Mouse (Mus musculus) stomach, postnatal 0 days (tissue): ENCODE measurements around the gene Fam69a. TPM values are rescaled to one million over a fixed set of nuclear protein-coding genes. Genes with fewer than 3 reads are reported as not detected.

Experiments
- ATAC-seq: fragments of 200-750 bp; cut with Nextera tagmentation; 2 replicates; pipeline ENCODE4 v1.8.0; 2017; ENCODE audit not compliant: low FRiP score, low TSS enrichment
- DNase-seq: peaks from one replicate; pipeline ENCODE4 v3.0.0-alpha.2; 2016; ENCODE audit warnings: low spot score
- H3K27ac ChIP-seq: fragments of 300-500 bp; sonication (generic); replicated peaks from 2 replicates; pipeline ENCODE4 v1.5.1; 2014; ENCODE audit warnings: mild to moderate bottlenecking, control low read depth
- H3K27me3 ChIP-seq: fragments of 300-500 bp; sonication (generic); 2 replicates; pipeline ENCODE4 v1.6.1; 2014; ENCODE audit warnings: low read length; ENCODE audit not compliant: control insufficient read depth, insufficient read depth
- H3K36me3 ChIP-seq: fragments of 300-500 bp; sonication (generic); 2 replicates; pipeline ENCODE4 v1.6.1; 2014; ENCODE audit warnings: low read length, mixed read lengths; ENCODE audit not compliant: control insufficient read depth, insufficient read depth
- H3K4me1 ChIP-seq: fragments of 300-500 bp; sonication (generic); replicated peaks from 2 replicates; pipeline ENCODE4 v1.6.1; 2014; ENCODE audit warnings: antibody characterized with exemption; ENCODE audit not compliant: control insufficient read depth, insufficient read depth
- H3K4me2 ChIP-seq: fragments of 300-500 bp; sonication (generic); replicated peaks from 2 replicates; pipeline ENCODE4 v1.6.1; 2014; ENCODE audit warnings: low read depth, mild to moderate bottlenecking, control low read depth, moderate library complexity
- H3K4me3 ChIP-seq: fragments of 300-500 bp; sonication (generic); 2 replicates; pipeline ENCODE4 v1.5.1; 2014; ENCODE audit warnings: low read depth, low read length, control low read depth
- H3K9ac ChIP-seq: fragments of 300-500 bp; sonication (generic); 2 replicates; pipeline ENCODE4 v1.6.1; 2014; ENCODE audit warnings: mild to moderate bottlenecking, low read length, control low read depth, mixed read lengths
- H3K9me3 ChIP-seq: fragments of 300-500 bp; sonication (generic); 2 replicates; pipeline ENCODE4 v1.6.1; 2016; ENCODE audit warnings: low read length; ENCODE audit not compliant: control insufficient read depth
- CTCF ChIP-seq: IDR thresholded peaks from 2 replicates; pipeline ENCODE4 v1.5.1; 2016; ENCODE audit warnings: antibody characterized with exemption, low read depth, mild to moderate bottlenecking, moderate library complexity
- EP300 ChIP-seq: optimal IDR thresholded peaks from 2 replicates; pipeline ENCODE3; 2016; ENCODE audit warnings: antibody characterized with exemption
- WGBS: fragments of 180-500 bp; shearing (Covaris S2); extraction: QIAGEN DNeasy Blood & Tissue Kit; methylation state at CpG from one replicate; pipeline ENCODE4 v1.1.7; 2014; 5-methylcytosine and 5-hydroxymethylcytosine counted together
- polyA plus RNA-seq: library from polyadenylated mRNA; unstranded; fragments of >200 nt; fragmentation: Nextera tagmentation; extraction: Ambion mirVana; gene quantifications from 2 replicates; pipeline ENCODE4 v1.2.1, GENCODE M21; 2015

Fam69a gene
- polyA plus RNA-seq, 1 experiment from 2014 or later = 16.3 TPM

DNA sequence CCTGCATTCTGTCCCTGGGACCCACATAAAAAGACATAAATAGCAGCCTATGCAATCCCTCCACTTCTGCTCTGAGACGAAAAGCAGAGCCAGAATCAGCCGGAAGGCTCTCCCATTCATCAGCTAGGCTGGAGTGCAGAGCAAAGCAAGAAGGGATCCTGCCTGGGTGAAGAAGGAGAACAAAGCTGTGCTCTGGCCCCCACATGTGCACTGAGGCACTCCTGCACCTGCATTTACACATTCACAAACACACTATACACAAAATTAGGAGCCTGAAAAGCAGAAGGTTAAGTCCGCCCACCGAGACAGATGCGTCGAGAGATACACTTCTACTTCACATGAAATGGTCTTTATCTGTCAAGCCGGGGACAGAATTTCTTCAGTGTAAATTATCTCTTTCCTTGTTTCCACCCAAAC, 113.0 kb downstream of the Fam69a start:
- Histone ChIP-seq H3K36me3 (no peaks in the 10 kb centered on the region), H3K27me3 (no peaks in the 10 kb centered on the region), H3K4me2 (0 out of 2 replicates have a peak overlapping the region, but pooled peaks have one; percentile 5), H3K4me1 (no peaks in the 10 kb centered on the region), H3K9me3 (no peaks in the 10 kb centered on the region), H3K9ac (no peak overlapping the region), H3K27ac (peak overlapping the region; percentile 14; the same call in 1 of the 2 replicates), H3K4me3 (no peak overlapping the region)
- ATAC-seq (peak; percentile 9; the same call in 1 of the 2 replicates), DNase-seq (peak; percentile 19)
- WGBS = 43% methylated on average over 7 of the region's 7 CpGs
- TF ChIP-seq EP300 (no peak), CTCF (no peak)

GRCm38 (mm10) chr5:107873330-107873729, 113.6 kb downstream of the Fam69a start:
- 90% methylated on average over 6 of the region's 6 CpGs for WGBS
- Histone ChIP-seq H3K9ac (no peak overlapping the region), H3K27ac (peak overlapping the region; percentile 49; the same call in 1 of the 2 replicates), H3K4me3 (no peak overlapping the region), H3K36me3 (no peaks in the 10 kb centered on the region), H3K27me3 (no peaks in the 10 kb centered on the region), H3K9me3 (no peaks in the 10 kb centered on the region), H3K4me2 (no peak overlapping the region), H3K4me1 (no peaks in the 10 kb centered on the region)
- ATAC-seq (no peak), DNase-seq (no peak)
- TF ChIP-seq CTCF (no peak), EP300 (no peak)

DNA sequence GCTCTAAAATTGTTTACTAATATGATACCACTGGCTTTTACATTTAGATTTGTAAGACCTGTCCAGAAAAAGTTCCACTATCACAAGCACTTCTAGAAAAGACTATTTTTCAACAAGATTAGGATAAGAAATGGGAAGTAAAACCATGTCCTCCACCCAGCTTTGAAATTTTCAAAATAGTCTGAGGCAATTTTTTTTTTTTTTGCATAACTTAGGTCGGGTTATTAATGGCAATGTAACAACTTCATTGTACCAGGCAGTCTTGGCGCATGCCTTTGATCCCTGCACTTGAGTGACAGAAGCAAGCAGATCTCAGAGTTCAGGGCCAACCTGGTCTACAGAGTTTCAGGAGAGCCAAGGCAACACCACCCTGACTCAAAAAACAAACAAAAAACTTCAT, 117.2 kb downstream of the Fam69a start:
- 57% methylated on average over 2 of the region's 2 CpGs for WGBS
- H3K4me3 ChIP-seq = no peak overlapping the region

DNA sequence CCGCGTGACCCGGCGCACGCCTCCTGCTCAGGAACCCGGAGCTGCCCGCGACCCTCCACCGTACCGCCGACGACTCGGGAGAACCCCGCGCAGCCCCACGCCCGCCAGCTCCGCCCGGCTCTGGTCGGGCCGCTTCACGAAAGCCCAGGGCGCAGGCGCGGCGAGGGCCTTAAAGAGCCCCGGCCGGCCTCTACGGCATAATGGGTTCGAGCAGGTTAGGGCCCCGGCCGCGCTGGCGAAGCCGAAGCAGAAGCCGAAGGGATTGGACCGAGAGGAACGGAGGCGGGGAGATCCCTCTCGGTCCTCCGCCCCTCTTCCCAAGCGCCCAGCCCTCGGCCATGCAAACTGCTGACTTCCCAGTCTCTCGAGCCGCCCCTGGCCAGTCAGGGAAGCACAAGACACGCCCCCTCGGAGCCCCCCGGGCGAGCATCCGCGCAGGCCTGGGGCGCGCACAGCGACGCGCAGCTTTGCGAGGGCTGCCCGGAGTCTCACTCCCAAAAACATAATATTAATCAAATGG, 117.9 kb downstream of the Fam69a start:
- H3K9me3 ChIP-seq = no peaks in the 10 kb centered on the region
- H3K9ac ChIP-seq = peak overlapping the region; percentile 90
- peak; percentile 91 for DNase-seq
- WGBS = under 1% methylated on average over 58 of the region's 58 CpGs
- peak overlapping the region; percentile 79 for H3K4me2 ChIP-seq
- H3K27me3 ChIP-seq = no peaks in the 10 kb centered on the region
- no peak for TF ChIP-seq EP300
- TF ChIP-seq CTCF = peak; percentile 30
- peak overlapping the region; percentile 84 for H3K4me3 ChIP-seq
- H3K27ac ChIP-seq = peak overlapping the region; percentile 95
- H3K4me1 ChIP-seq = no peaks in the 10 kb centered on the region
- H3K36me3 ChIP-seq = no peaks in the 10 kb centered on the region
- ATAC-seq = peak; percentile 97

More for the DNA sequence above, 117.2 kb downstream of the Fam69a start:
- H3K27me3 ChIP-seq = no peaks in the 10 kb centered on the region
- no peak for ATAC-seq
- H3K27ac ChIP-seq = no peak overlapping the region
- H3K4me2 ChIP-seq = no peak overlapping the region
- no peaks in the 10 kb centered on the region for H3K4me1 ChIP-seq
- no peak overlapping the region for H3K9ac ChIP-seq
- H3K9me3 ChIP-seq = no peaks in the 10 kb centered on the region
- DNase-seq = no peak
- TF ChIP-seq CTCF (no peak), EP300 (no peak)
- H3K36me3 ChIP-seq = no peaks in the 10 kb centered on the region

- peak overlapping the region; percentile 79 for H3K4me2 ChIP-seq
- no peaks in the 10 kb centered on the region for H3K27me3 ChIP-seq
- no peaks in the 10 kb centered on the region for H3K4me1 ChIP-seq
- DNase-seq (peak; percentile 62), ATAC-seq (peak; percentile 69)
- TF ChIP-seq EP300 = no peak
- peak overlapping the region; percentile 84 for H3K4me3 ChIP-seq
- H3K36me3 ChIP-seq = no peaks in the 10 kb centered on the region
- under 1% methylated on average over 72 of the region's 82 CpGs for WGBS
- peak overlapping the region; percentile 90 for H3K9ac ChIP-seq
- peak overlapping the region; percentile 95 for H3K27ac ChIP-seq
- H3K9me3 ChIP-seq = no peaks in the 10 kb centered on the region
Observed at GRCm38 (mm10) chr5:107867970-107868904, 118.6 kb downstream of the Fam69a start.
